Mouse (Mus musculus) CD4-positive helper T cell, adult 2 months (primary cell): ENCODE measurements around the gene Tex19.2.

Source experiments
- DNase-seq: peaks from one replicate; pipeline ENCODE4 v3.0.0-alpha.2; 2012; ENCODE audit warnings: low read depth, missing footprints, low spot score

The Tex19.2 gene

GRCm38 (mm10) chr11:121118577-121118976 is at the start of gene Tex19.2:
TSS of gene Tex19.2 (minus strand) at chr11:121118677.
- DNase-seq: no peak

- DNase-seq: no peak
Observed at GRCm38 (mm10) chr11:121163751-121164150, 45.3 kb upstream of the Tex19.2 start.

GRCm38 (mm10) chr11:121160636-121161346 is 42.3 kb upstream of the Tex19.2 start:
- DNase-seq: no peak

GRCm38 (mm10) chr11:121159971-121160370 is 41.5 kb upstream of the Tex19.2 start, which contains the start of gene Uts2r:
TSS of gene Uts2r (plus strand) at chr11:121160271.
- no peak for DNase-seq

- DNase-seq: no peak
Observed at GRCm38 (mm10) chr11:121156411-121156891, 38.0 kb upstream of the Tex19.2 start.

- DNase-seq: no peak
Observed at GRCm38 (mm10) chr11:121154203-121154602, 35.7 kb upstream of the Tex19.2 start.

- no peak for DNase-seq
Observed at GRCm38 (mm10) chr11:121148193-121148592, 29.7 kb upstream of the Tex19.2 start.

- DNase-seq: no peak
Observed at GRCm38 (mm10) chr11:121145865-121146264, 27.4 kb upstream of the Tex19.2 start, which contains the start of gene Tex19.1. TSS of gene Tex19.1 (plus strand) at chr11:121146143.

GRCm38 (mm10) chr11:121143325-121144015 is 25.0 kb upstream of the Tex19.2 start:
- no peak for DNase-seq

GRCm38 (mm10) chr11:121138732-121139131 is 20.3 kb upstream of the Tex19.2 start:
- DNase-seq: no peak

- no peak for DNase-seq
Observed at GRCm38 (mm10) chr11:121137682-121138081, 19.2 kb upstream of the Tex19.2 start.

GRCm38 (mm10) chr11:121134600-121134999 is 16.1 kb upstream of the Tex19.2 start:
- no peak for DNase-seq

- DNase-seq: no peak
Observed at GRCm38 (mm10) chr11:121129616-121130015, 11.1 kb upstream of the Tex19.2 start.

GRCm38 (mm10) chr11:121127441-121127840 is 9.0 kb upstream of the Tex19.2 start:
- DNase-seq: no peak

GRCm38 (mm10) chr11:121126395-121126794 is 7.9 kb upstream of the Tex19.2 start:
- DNase-seq: peak; percentile 38

- DNase-seq: no peak
Observed at GRCm38 (mm10) chr11:121125522-121126172, 7.2 kb upstream of the Tex19.2 start.

GRCm38 (mm10) chr11:121123438-121123837 is 5.0 kb upstream of the Tex19.2 start:
- DNase-seq: no peak

GRCm38 (mm10) chr11:121122024-121122670 is 3.7 kb upstream of the Tex19.2 start:
- DNase-seq: no peak

- DNase-seq: no peak
Observed at GRCm38 (mm10) chr11:121121151-121121550, 2.7 kb upstream of the Tex19.2 start.

GRCm38 (mm10) chr11:121118106-121118505 is 371 bp downstream of the Tex19.2 start:
- DNase-seq: no peak

- DNase-seq: no peak
Observed at GRCm38 (mm10) chr11:121112091-121112775, 6.2 kb downstream of the Tex19.2 start.
